Mouse (Mus musculus): ENCODE measurements around the gene Cmtm5. TPM values are rescaled to one million over a fixed set of nuclear protein-coding genes. Genes with fewer than 3 reads are reported as not detected.

The Cmtm5 gene
- polyA plus RNA-seq, 1 experiment from 2014 or later: 0.20 TPM

DNA sequence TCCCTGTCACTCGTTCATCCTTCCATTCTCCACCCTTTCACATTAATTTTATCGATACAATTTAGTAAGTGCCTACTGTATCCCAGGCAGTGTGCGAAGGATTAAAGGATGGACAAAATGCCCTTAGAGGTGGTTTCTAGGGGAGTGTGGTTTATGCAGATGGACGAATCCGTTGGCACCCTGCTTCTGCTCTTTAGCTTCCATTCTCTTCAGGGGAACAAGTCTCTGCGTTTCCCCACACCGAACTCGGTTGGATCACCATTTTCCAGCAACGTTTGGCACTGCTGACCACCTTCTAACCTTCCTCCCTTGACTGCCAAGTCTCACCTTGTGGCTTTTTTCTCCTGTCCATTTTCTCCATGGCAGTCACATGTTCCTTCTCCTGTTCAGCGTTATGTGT is 22.7 kb upstream of the Cmtm5 start:
- Histone ChIP-seq H3K27ac (no peak overlapping the region), H3K9me3 (replicated peaks) (no peaks in the 10 kb centered on the region), H3K4me3 (replicated peaks) (peak overlapping the region; percentile 62), H3K36me3 (no peaks in the 10 kb centered on the region), H3K27me3 (peaks cover 64% of the 10 kb centered on the region), H3K9ac (no peak overlapping the region), H3K4me2 (peak overlapping the region; percentile 77), H3K4me1 (replicated peaks) (peaks cover 8% of the 10 kb centered on the region)
- DNase-seq: no peak
- WGBS (ENCODE audit: insufficient replicate concordance): 22% methylated on average over 10 of the region's 10 CpGs
- no peak for ATAC-seq (ENCODE audit: low read depth)

DNA sequence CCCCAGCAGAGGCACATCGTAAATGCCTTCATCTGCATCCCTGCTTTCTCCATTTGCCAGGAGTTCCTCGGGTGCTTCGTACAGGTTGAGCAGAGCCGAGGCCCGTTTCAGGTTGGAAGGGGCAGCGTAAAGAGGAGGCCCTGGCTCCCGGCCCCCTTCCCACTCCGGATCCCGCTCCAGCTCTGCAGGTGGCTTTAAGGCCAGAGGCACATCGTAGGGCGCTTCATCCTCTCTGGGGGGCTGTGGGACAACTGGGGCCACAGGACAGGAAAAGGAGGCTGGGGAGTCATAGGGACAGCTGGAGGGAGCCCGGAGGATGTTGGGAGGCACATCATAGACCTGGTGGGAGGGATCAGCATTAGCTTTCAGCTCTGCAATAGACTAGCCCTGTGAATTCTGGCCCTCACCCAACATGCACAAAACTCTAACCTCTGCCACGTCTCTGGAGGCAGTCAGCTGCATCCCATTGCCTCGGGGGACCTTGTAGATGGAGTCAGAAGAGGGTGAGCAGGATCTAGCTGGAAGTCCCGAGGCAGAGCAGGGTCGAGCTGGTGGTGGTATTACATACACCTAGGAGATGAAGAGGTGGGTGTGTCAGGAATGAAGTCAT is 15.9 kb upstream of the Cmtm5 start:
- no peak for ATAC-seq (ENCODE audit: low read depth)
- H3K4me1 ChIP-seq (replicated peaks): peaks cover 12% of the 10 kb centered on the region
- no peaks in the 10 kb centered on the region; the same call in 1 of the 2 replicates for H3K9me3 ChIP-seq (replicated peaks)
- WGBS (ENCODE audit: insufficient replicate concordance): 73% methylated on average over 16 of the region's 16 CpGs
- H3K4me3 ChIP-seq (replicated peaks): no peak overlapping the region
- no peak overlapping the region for H3K27ac ChIP-seq
- peaks cover 38% of the 10 kb centered on the region for H3K27me3 ChIP-seq
- no peaks in the 10 kb centered on the region for H3K36me3 ChIP-seq
- H3K4me2 ChIP-seq: no peak overlapping the region
- DNase-seq: no peak
- H3K9ac ChIP-seq: no peak overlapping the region

DNA sequence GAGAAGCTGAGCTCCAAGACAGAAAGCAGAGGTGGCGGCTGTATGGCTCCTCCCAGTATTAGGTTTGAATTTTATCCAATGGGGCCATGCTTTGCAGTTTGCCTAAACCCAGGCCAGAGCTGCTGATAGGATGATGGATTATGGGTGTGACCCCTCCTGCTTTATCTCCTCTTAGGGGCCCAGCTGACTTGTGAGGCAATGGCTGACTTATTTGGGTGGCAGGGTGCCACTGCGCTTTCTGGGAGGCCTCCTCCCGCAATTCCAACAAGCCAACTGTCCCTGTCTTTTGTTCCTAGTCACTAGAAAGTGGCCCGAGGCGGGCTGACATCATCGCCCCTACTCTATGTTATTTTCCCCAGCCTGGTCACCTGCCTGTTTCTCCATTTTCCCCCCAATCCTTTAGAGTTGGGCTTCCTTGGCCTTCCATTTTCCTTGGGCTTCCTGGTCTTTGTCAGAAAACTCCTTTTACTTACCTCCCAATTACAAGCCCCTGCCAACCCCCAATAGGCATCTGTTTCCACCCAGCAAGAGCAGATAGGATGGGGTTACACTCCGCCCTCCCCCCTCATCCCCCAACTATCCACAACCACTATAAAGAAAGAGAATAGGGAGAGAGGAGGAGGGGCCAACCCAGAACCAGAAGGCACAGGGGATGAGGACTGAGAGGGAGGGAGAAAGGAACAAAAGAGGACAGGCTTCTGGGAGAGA is 11.3 kb upstream of the Cmtm5 start:
- DNase-seq (peak; percentile 40), ATAC-seq (ENCODE audit: low read depth) (peak; percentile 84)
- Histone ChIP-seq H3K4me2 (peak overlapping the region; percentile 61), H3K27me3 (peaks cover 77% of the 10 kb centered on the region), H3K27ac (no peak overlapping the region), H3K9ac (no peak overlapping the region), H3K36me3 (no peaks in the 10 kb centered on the region), H3K9me3 (replicated peaks) (no peaks in the 10 kb centered on the region; the same call in 1 of the 2 replicates), H3K4me1 (replicated peaks) (peaks cover 24% of the 10 kb centered on the region), H3K4me3 (replicated peaks) (peak overlapping the region; percentile 47)
- 46% methylated on average over 7 of the region's 7 CpGs for WGBS (ENCODE audit: insufficient replicate concordance)

DNA sequence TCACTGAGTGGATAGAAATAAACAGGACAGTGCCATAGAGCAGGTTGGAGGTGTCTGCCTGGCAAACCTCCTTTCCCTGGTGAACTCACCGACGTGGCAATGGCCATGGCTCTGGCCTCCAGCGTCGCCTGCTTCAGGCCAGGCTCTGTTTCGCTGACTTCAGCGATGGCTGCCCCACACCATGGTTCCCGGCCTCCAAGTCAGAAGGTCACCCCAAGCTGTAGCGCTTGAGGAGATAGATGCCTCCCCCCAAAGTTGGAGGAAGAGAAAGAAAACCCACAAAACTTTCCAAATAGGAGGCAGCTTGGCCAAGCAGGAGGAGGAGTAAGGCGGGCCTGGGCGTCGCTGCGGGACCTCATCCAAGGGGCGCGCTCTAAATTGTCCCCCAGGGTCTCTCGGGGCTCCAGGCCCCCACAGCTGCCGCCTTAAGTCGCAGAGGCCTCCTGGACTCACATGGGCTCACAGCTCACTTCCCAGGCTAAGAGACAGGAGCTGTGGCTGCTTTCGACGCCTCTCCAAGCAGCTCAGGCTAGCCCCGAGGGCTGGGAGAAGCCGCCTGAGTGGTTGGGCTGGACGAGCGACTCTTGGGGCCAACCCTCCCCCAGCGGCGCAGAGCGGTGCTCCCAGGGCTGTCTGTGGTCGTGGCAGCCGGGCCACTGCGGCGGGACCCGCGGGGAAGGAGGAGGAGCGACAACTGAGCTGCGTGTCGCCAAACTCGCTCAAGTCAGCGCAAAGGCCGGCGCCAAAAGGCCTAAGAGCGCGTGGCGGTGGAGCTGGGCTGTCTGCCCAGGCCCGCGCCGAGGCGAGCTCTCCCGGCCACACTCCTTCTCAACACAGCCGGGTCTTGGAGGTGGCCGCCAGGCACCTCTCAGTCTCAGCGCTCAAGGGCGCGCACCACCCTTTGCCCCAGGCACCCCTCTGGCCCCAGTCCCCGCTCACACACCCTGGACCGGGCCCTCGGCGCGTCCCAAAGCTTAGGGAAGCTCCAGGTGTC is 10.4 kb upstream of the Cmtm5 start, which contains the start of gene Efs:
Gene Efs, minus strand, starts transcription at position 778 of the 994 bp plus-strand sequence.
- Histone ChIP-seq H3K27me3 (peaks cover 83% of the 10 kb centered on the region), H3K9me3 (replicated peaks) (no peaks in the 10 kb centered on the region; the same call in 1 of the 2 replicates), H3K4me1 (replicated peaks) (peaks cover 24% of the 10 kb centered on the region), H3K4me3 (replicated peaks) (peak within 1 kb of the TSS; percentile 47), H3K27ac (no peak within 1 kb of the TSS; the same call in 1 of the 2 replicates), H3K9ac (peak within 1 kb of the TSS; percentile 50), H3K36me3 (no peaks in the 10 kb centered on the region), H3K4me2 (peak within 1 kb of the TSS; percentile 61)
- 9% methylated on average over 49 of the region's 57 CpGs for WGBS (ENCODE audit: insufficient replicate concordance)
- DNase-seq (no peak), ATAC-seq (ENCODE audit: low read depth) (peak; percentile 24; the same call in 1 of the 2 replicates)

DNA sequence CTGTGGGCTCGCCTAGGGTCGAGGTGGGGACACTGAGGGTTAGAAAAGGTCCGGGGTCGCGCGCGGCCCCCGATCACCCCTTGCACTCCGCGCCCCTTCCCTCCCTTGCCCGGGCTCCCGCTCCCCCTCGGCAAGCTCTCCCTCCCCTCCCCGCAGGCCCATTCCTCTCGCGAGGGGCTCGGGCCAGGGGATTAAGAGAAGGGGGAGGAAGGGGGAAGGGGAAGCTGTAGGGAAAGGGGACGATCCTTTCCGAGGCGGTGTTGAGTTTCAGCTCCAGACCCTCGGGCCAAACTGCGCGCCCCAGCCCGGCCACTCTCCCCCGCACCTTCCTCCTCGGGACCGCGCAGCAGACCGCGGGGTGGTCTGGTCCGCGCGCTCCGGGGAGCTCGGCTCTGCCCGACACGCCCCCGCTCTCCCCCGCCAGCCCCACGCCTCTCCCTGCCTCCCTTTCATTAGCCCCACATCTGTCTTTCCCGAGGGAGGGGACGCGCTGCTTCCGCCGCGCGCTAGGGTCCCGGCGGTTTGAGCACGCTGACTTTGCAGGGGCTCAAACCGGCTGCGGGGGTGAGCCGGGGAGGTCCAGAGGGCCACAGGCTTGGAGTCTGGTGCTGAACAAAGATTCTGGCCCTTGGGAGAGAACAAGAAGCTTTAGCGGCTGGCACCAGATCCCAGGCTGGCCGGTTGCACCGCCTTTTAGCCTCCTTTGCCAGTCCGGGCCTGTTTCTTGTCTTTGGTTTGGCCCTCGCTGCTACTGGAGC is 9.5 kb upstream of the Cmtm5 start:
- no peak for ATAC-seq (ENCODE audit: low read depth)

DNA sequence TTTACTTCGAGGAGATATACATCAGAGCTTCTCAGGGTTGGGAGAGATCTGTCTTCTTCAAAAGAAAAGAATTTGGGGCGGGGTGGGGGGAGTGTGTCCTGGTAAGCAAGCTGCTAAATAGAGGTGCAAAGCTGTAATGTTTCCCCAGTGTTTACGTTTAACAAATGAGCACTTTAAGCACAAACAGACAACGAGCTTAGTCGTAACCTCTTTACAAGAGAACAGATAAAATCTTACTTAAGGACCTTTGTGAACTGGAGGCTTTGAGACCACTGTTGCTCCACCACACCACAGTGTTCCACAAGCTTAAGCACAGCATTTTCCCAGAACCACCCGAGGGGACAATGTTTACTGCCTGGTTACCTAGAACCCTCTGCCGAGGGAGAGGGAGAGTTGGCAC is 8.8 kb upstream of the Cmtm5 start:
- H3K4me3 ChIP-seq (replicated peaks): no peak overlapping the region
- ATAC-seq (ENCODE audit: low read depth) (no peak), DNase-seq (no peak)
- H3K4me1 ChIP-seq (replicated peaks): peaks cover 24% of the 10 kb centered on the region
- H3K36me3 ChIP-seq: no peaks in the 10 kb centered on the region
- peaks cover 86% of the 10 kb centered on the region for H3K27me3 ChIP-seq
- no peak overlapping the region for H3K9ac ChIP-seq
- no peaks in the 10 kb centered on the region for H3K9me3 ChIP-seq (replicated peaks)
- H3K27ac ChIP-seq: no peak overlapping the region
- 21% methylated on average over 7 of the region's 7 CpGs for WGBS (ENCODE audit: insufficient replicate concordance)
- H3K4me2 ChIP-seq: no peak overlapping the region

More for the DNA sequence above, 9.5 kb upstream of the Cmtm5 start:
- DNase-seq: no peak
- peak overlapping the region; percentile 50; the same call in 1 of the 2 replicates for H3K9ac ChIP-seq
- H3K4me2 ChIP-seq: peak overlapping the region; percentile 61
- H3K27me3 ChIP-seq: peaks cover 87% of the 10 kb centered on the region
- H3K27ac ChIP-seq: no peak overlapping the region
- peaks cover 24% of the 10 kb centered on the region for H3K4me1 ChIP-seq (replicated peaks)
- H3K9me3 ChIP-seq (replicated peaks): no peaks in the 10 kb centered on the region
- 2% methylated on average over 57 of the region's 58 CpGs for WGBS (ENCODE audit: insufficient replicate concordance)
- H3K4me3 ChIP-seq (replicated peaks): peak overlapping the region; percentile 47
- H3K36me3 ChIP-seq: no peaks in the 10 kb centered on the region

DNA sequence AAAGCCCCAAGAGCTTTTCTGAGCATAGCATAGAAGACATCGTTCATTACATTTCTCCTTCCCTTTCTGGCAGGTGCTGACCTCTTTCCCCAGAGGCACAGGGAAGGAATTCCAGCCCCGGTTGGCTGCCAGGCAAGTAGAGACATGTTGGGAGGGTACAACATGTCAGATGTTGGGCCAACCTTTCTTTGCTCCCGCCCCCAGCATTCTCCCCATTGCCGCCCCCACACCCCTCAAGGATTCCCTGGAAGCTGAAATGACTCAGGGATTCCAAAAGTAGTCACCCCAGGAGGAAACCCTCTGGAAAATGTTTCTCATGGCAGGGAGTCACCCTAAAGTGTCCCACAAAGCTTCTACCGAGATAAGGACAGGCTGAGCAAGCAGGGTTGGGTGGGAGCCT is 6.3 kb upstream of the Cmtm5 start:
- H3K4me3 ChIP-seq (replicated peaks): no peak overlapping the region
- WGBS (ENCODE audit: insufficient replicate concordance): 54% methylated on average over 5 of the region's 5 CpGs
- no peaks in the 10 kb centered on the region for H3K9me3 ChIP-seq (replicated peaks)
- H3K27ac ChIP-seq: no peak overlapping the region
- H3K4me2 ChIP-seq: no peak overlapping the region
- H3K9ac ChIP-seq: no peak overlapping the region
- H3K36me3 ChIP-seq: no peaks in the 10 kb centered on the region
- H3K4me1 ChIP-seq (replicated peaks): peaks cover 16% of the 10 kb centered on the region
- ATAC-seq (ENCODE audit: low read depth) (no peak), DNase-seq (no peak)
- peaks cover 67% of the 10 kb centered on the region for H3K27me3 ChIP-seq

DNA sequence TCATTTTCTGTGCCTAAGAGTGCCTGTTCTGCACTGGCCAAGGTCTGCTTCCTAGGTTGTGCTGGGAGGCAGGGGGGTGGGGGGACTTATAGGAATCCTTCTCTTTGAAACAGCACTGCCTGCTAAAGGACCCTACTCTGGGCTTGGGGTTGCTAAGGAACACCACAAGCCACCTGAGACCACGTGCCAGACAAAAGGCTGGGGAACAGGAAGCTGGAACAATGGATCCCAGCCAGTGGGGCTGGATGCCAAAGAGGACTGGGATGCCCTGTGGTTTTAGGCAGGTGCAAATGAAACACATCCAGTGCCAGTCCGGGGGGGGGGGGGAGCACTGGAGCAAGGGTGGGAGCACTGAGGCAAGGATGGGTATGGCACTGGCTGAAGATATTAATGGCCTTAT is 5.6 kb upstream of the Cmtm5 start:
- Histone ChIP-seq H3K4me3 (replicated peaks) (no peak overlapping the region), H3K27me3 (peaks cover 61% of the 10 kb centered on the region), H3K9me3 (replicated peaks) (no peaks in the 10 kb centered on the region), H3K4me2 (no peak overlapping the region), H3K4me1 (replicated peaks) (peaks cover 9% of the 10 kb centered on the region), H3K9ac (no peak overlapping the region), H3K36me3 (no peaks in the 10 kb centered on the region), H3K27ac (no peak overlapping the region)
- WGBS (ENCODE audit: insufficient replicate concordance): 24% methylated on average over 2 of the region's 2 CpGs
- ATAC-seq (ENCODE audit: low read depth) (no peak), DNase-seq (no peak)

DNA sequence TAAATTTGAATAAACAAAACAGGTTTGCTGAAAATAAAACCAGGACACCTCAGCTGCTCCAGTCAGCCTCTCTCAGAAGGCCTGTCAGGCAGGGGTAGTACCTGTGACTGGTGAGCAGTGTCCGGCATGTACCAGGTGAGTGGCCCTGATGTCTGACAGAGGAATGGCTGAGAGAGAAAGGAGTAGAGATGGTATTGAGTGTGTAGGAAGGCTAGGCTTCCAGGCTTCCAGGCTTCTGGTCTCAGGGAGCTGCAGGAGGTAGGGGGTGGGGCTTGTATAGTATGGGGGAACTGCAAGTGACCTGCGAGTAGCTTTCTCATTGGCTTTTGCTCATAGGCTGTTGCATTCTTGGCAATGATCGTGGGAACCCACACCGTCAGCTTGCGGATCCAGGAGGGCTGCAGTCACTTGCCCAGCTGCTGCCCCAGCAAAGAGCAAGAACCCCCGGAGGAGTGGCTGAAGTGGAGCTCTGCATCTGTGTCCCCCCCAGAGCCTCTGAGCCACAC is 3.4 kb upstream of the Cmtm5 start, which contains the start of gene Il25:
Gene Il25, plus strand, starts transcription at position 51 of the 506 bp plus-strand sequence.
- no peak within 1 kb of the TSS for H3K4me2 ChIP-seq
- ATAC-seq (ENCODE audit: low read depth): no peak
- no peaks in the 10 kb centered on the region for H3K4me1 ChIP-seq (replicated peaks)
- no peaks in the 10 kb centered on the region for H3K36me3 ChIP-seq
- DNase-seq: no peak
- H3K4me3 ChIP-seq (replicated peaks): no peak within 1 kb of the TSS
- WGBS (ENCODE audit: insufficient replicate concordance): 50% methylated on average over 6 of the region's 6 CpGs
- no peaks in the 10 kb centered on the region for H3K9me3 ChIP-seq (replicated peaks)
- H3K9ac ChIP-seq: no peak within 1 kb of the TSS
- H3K27me3 ChIP-seq: peaks cover 43% of the 10 kb centered on the region
- no peak within 1 kb of the TSS for H3K27ac ChIP-seq

DNA sequence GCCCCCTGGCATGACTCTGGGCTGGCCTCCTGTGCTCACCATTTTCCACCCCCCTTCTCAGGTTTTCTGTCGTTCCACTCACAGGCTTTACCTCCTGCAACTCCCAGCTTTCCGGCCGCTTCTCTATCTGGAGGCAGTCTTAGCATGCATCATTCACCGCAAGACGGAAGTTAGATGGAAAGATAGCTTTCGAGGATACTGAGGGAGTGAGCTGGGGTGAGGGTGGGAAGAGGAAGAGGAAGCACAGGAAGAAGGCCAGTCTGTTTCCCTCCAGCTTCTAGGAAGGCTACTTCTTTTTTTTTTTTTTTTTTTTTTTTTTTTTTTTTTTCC is 735 bp downstream of the Cmtm5 start:
- H3K27ac ChIP-seq: no peak overlapping the region
- WGBS (ENCODE audit: insufficient replicate concordance): 21% methylated on average over 6 of the region's 6 CpGs
- H3K36me3 ChIP-seq: no peaks in the 10 kb centered on the region
- no peak overlapping the region for H3K4me2 ChIP-seq
- no peak overlapping the region for H3K4me3 ChIP-seq (replicated peaks)
- no peaks in the 10 kb centered on the region for H3K4me1 ChIP-seq (replicated peaks)
- H3K9me3 ChIP-seq (replicated peaks): no peaks in the 10 kb centered on the region
- H3K9ac ChIP-seq: no peak overlapping the region
- ATAC-seq (ENCODE audit: low read depth) (no peak), DNase-seq (no peak)
- H3K27me3 ChIP-seq: peaks cover 21% of the 10 kb centered on the region; the same call in 1 of the 2 replicates

Measured in liver, embryonic 13.5 days (tissue).